Mouse (Mus musculus): ENCODE results near the gene Prepl. TPM values are rescaled to one million over a fixed set of nuclear protein-coding genes. Genes with fewer than 3 reads are reported as not detected.

Gene Prepl
- polyA plus RNA-seq, 1 experiment from 2014 or later = 143 TPM

- Histone ChIP-seq H3K4me3 (ENCODE audit: low read depth, low read length) (no peak overlapping the region), H3K4me1 (ENCODE audit: control insufficient read depth, insufficient read depth, low read length) (peaks cover 5% of the 10 kb centered on the region), H3K27me3 (ENCODE audit: control insufficient read depth, insufficient read depth, low read depth, low read length) (no peaks in the 10 kb centered on the region), H3K27ac (ENCODE audit: low read length) (no peak overlapping the region), H3K36me3 (ENCODE audit: control insufficient read depth, insufficient read depth, low read length) (peaks cover 23% of the 10 kb centered on the region), H3K9me3 (replicated peaks; ENCODE audit: control insufficient read depth, low read length, poor library complexity, severe bottlenecking) (peaks cover 7% of the 10 kb centered on the region), H3K4me2 (ENCODE audit: low read length) (no peak overlapping the region), H3K9ac (ENCODE audit: low read depth, low read length) (no peak overlapping the region)
- ATAC-seq = no peak
- 93% methylated on average over 3 of the region's 3 CpGs for WGBS
These were observed 6.4 kb upstream of the Prepl start for GRCm38 (mm10) chr17:85096396-85096795.

GRCm38 (mm10) chr17:85091762-85092161, 1.7 kb upstream of the Prepl start:
- Histone ChIP-seq H3K4me2 (ENCODE audit: low read length) (peak overlapping the region; percentile 68), H3K9ac (ENCODE audit: low read depth, low read length) (no peak overlapping the region), H3K36me3 (ENCODE audit: control insufficient read depth, insufficient read depth, low read length) (no peaks in the 10 kb centered on the region), H3K27ac (ENCODE audit: low read length) (no peak overlapping the region), H3K4me1 (ENCODE audit: control insufficient read depth, insufficient read depth, low read length) (peaks cover 18% of the 10 kb centered on the region), H3K9me3 (replicated peaks; ENCODE audit: control insufficient read depth, low read length, poor library complexity, severe bottlenecking) (no peaks in the 10 kb centered on the region), H3K27me3 (ENCODE audit: control insufficient read depth, insufficient read depth, low read depth, low read length) (no peaks in the 10 kb centered on the region), H3K4me3 (ENCODE audit: low read depth, low read length) (no peak overlapping the region)
- 93% methylated on average over 6 of the region's 6 CpGs for WGBS
- ATAC-seq = no peak

- peak overlapping the region; percentile 94 for H3K27ac ChIP-seq (ENCODE audit: low read length)
- peak; percentile 27 for ATAC-seq
- peaks cover 18% of the 10 kb centered on the region for H3K4me1 ChIP-seq (ENCODE audit: control insufficient read depth, insufficient read depth, low read length)
- peak overlapping the region; percentile 82 for H3K4me3 ChIP-seq (ENCODE audit: low read depth, low read length)
- no peaks in the 10 kb centered on the region for H3K36me3 ChIP-seq (ENCODE audit: control insufficient read depth, insufficient read depth, low read length)
- WGBS = under 1% methylated on average over 16 of the region's 16 CpGs
- no peaks in the 10 kb centered on the region for H3K27me3 ChIP-seq (ENCODE audit: control insufficient read depth, insufficient read depth, low read depth, low read length)
- H3K4me2 ChIP-seq (ENCODE audit: low read length) = peak overlapping the region; percentile 55
- H3K9me3 ChIP-seq (replicated peaks; ENCODE audit: control insufficient read depth, low read length, poor library complexity, severe bottlenecking) = no peaks in the 10 kb centered on the region
- H3K9ac ChIP-seq (ENCODE audit: low read depth, low read length) = peak overlapping the region; percentile 80
These were observed 420 bp downstream of the Prepl start for GRCm38 (mm10) chr17:85089621-85090020.

- peak overlapping the region; percentile 94; the same call in 1 of the 2 replicates for H3K27ac ChIP-seq (ENCODE audit: low read length)
- WGBS = 41% methylated on average over 6 of the region's 6 CpGs
These were observed 1.0 kb downstream of the Prepl start for GRCm38 (mm10) chr17:85089011-85089410.

GRCm38 (mm10) chr17:85088401-85088800, 1.6 kb downstream of the Prepl start:
- Histone ChIP-seq H3K36me3 (ENCODE audit: control insufficient read depth, insufficient read depth, low read length) (no peaks in the 10 kb centered on the region), H3K27ac (ENCODE audit: low read length) (no peak overlapping the region), H3K4me1 (ENCODE audit: control insufficient read depth, insufficient read depth, low read length) (peaks cover 18% of the 10 kb centered on the region), H3K4me3 (ENCODE audit: low read depth, low read length) (no peak overlapping the region), H3K9ac (ENCODE audit: low read depth, low read length) (no peak overlapping the region), H3K27me3 (ENCODE audit: control insufficient read depth, insufficient read depth, low read depth, low read length) (no peaks in the 10 kb centered on the region), H3K4me2 (ENCODE audit: low read length) (peak overlapping the region; percentile 55), H3K9me3 (replicated peaks; ENCODE audit: control insufficient read depth, low read length, poor library complexity, severe bottlenecking) (no peaks in the 10 kb centered on the region)
- WGBS = 83% methylated on average over 11 of the region's 11 CpGs
- ATAC-seq = no peak

More at GRCm38 (mm10) chr17:85089011-85089410, 1.0 kb downstream of the Prepl start:
- no peaks in the 10 kb centered on the region for H3K27me3 ChIP-seq (ENCODE audit: control insufficient read depth, insufficient read depth, low read depth, low read length)
- peak overlapping the region; percentile 80 for H3K9ac ChIP-seq (ENCODE audit: low read depth, low read length)
- peaks cover 18% of the 10 kb centered on the region for H3K4me1 ChIP-seq (ENCODE audit: control insufficient read depth, insufficient read depth, low read length)
- H3K36me3 ChIP-seq (ENCODE audit: control insufficient read depth, insufficient read depth, low read length) = no peaks in the 10 kb centered on the region
- no peak for ATAC-seq
- peak overlapping the region; percentile 55 for H3K4me2 ChIP-seq (ENCODE audit: low read length)
- H3K4me3 ChIP-seq (ENCODE audit: low read depth, low read length) = peak overlapping the region; percentile 82
- H3K9me3 ChIP-seq (replicated peaks; ENCODE audit: control insufficient read depth, low read length, poor library complexity, severe bottlenecking) = no peaks in the 10 kb centered on the region

- H3K4me2 ChIP-seq (ENCODE audit: low read length) = no peak overlapping the region
- H3K36me3 ChIP-seq (ENCODE audit: control insufficient read depth, insufficient read depth, low read length) = no peaks in the 10 kb centered on the region
- H3K9ac ChIP-seq (ENCODE audit: low read depth, low read length) = no peak overlapping the region
- WGBS = 90% methylated on average over 5 of the region's 5 CpGs
- H3K9me3 ChIP-seq (replicated peaks; ENCODE audit: control insufficient read depth, low read length, poor library complexity, severe bottlenecking) = no peaks in the 10 kb centered on the region
- H3K4me1 ChIP-seq (ENCODE audit: control insufficient read depth, insufficient read depth, low read length) = peaks cover 18% of the 10 kb centered on the region
- no peaks in the 10 kb centered on the region for H3K27me3 ChIP-seq (ENCODE audit: control insufficient read depth, insufficient read depth, low read depth, low read length)
- ATAC-seq = no peak
- no peak overlapping the region for H3K27ac ChIP-seq (ENCODE audit: low read length)
- H3K4me3 ChIP-seq (ENCODE audit: low read depth, low read length) = no peak overlapping the region
These were observed 2.5 kb downstream of the Prepl start for GRCm38 (mm10) chr17:85087591-85087990.

- no peak overlapping the region for H3K9ac ChIP-seq (ENCODE audit: low read depth, low read length)
- 89% methylated on average over 1 of the region's 1 CpGs for whole genome bisulfite sequencing
- no peaks in the 10 kb centered on the region for H3K9me3 ChIP-seq (replicated peaks; ENCODE audit: control insufficient read depth, low read length, poor library complexity, severe bottlenecking)
- H3K4me1 ChIP-seq (ENCODE audit: control insufficient read depth, insufficient read depth, low read length) = peaks cover 14% of the 10 kb centered on the region
- no peak overlapping the region for H3K4me3 ChIP-seq (ENCODE audit: low read depth, low read length)
- no peak overlapping the region for H3K4me2 ChIP-seq (ENCODE audit: low read length)
- no peaks in the 10 kb centered on the region for H3K36me3 ChIP-seq (ENCODE audit: control insufficient read depth, insufficient read depth, low read length)
- no peaks in the 10 kb centered on the region for H3K27me3 ChIP-seq (ENCODE audit: control insufficient read depth, insufficient read depth, low read depth, low read length)
- no peak for ATAC-seq
- H3K27ac ChIP-seq (ENCODE audit: low read length) = no peak overlapping the region
These were observed 3.5 kb downstream of the Prepl start for GRCm38 (mm10) chr17:85086501-85086900.

GRCm38 (mm10) chr17:85085335-85085734, 4.7 kb downstream of the Prepl start:
- Histone ChIP-seq H3K27me3 (ENCODE audit: control insufficient read depth, insufficient read depth, low read depth, low read length) (no peaks in the 10 kb centered on the region), H3K36me3 (ENCODE audit: control insufficient read depth, insufficient read depth, low read length) (peaks cover 5% of the 10 kb centered on the region; the same call in 1 of the 2 replicates), H3K4me3 (ENCODE audit: low read depth, low read length) (no peak overlapping the region), H3K4me2 (ENCODE audit: low read length) (no peak overlapping the region), H3K4me1 (ENCODE audit: control insufficient read depth, insufficient read depth, low read length) (peaks cover 11% of the 10 kb centered on the region), H3K27ac (ENCODE audit: low read length) (no peak overlapping the region), H3K9ac (ENCODE audit: low read depth, low read length) (no peak overlapping the region), H3K9me3 (replicated peaks; ENCODE audit: control insufficient read depth, low read length, poor library complexity, severe bottlenecking) (no peaks in the 10 kb centered on the region)
- 91% methylated on average over 2 of the region's 2 CpGs for WGBS
- no peak for ATAC-seq

GRCm38 (mm10) chr17:85080781-85081180, 9.3 kb downstream of the Prepl start:
- no peaks in the 10 kb centered on the region for H3K9me3 ChIP-seq (replicated peaks; ENCODE audit: control insufficient read depth, low read length, poor library complexity, severe bottlenecking)
- H3K4me3 ChIP-seq (ENCODE audit: low read depth, low read length) = no peak overlapping the region
- H3K4me2 ChIP-seq (ENCODE audit: low read length) = no peak overlapping the region
- peaks cover 27% of the 10 kb centered on the region for H3K36me3 ChIP-seq (ENCODE audit: control insufficient read depth, insufficient read depth, low read length)
- no peak overlapping the region for H3K9ac ChIP-seq (ENCODE audit: low read depth, low read length)
- WGBS = 97% methylated on average over 11 of the region's 11 CpGs
- no peaks in the 10 kb centered on the region for H3K4me1 ChIP-seq (ENCODE audit: control insufficient read depth, insufficient read depth, low read length)
- H3K27me3 ChIP-seq (ENCODE audit: control insufficient read depth, insufficient read depth, low read depth, low read length) = no peaks in the 10 kb centered on the region
- no peak overlapping the region for H3K27ac ChIP-seq (ENCODE audit: low read length)
- ATAC-seq = no peak

Data from midbrain, embryonic 16.5 days (tissue).